Comparison of ENCODE assay signal across 20 mouse cellular contexts in genomic region chr9:96163443-96163842, GRCm38 (mm10).
"Had no signal": no experiment of that assay in that cellular context is flagged by ENCODE, and none has a peak within 500 bp of the region (broad histone marks: within the 10 kb centered on the region; RNA-seq: fewer than 3 reads in every experiment).

No protein-coding gene starts in this region.

- ATAC-seq: lung, postnatal 0 days; midbrain, embryonic 16.5 days had no signal

- H3K4me1 ChIP-seq: lung, embryonic 15.5 days; midbrain, embryonic 12.5 days; neural tube, embryonic 13.5 days; neural tube, embryonic 15.5 days had no signal

- H3K9me3 ChIP-seq: lung, embryonic 15.5 days; midbrain, embryonic 10.5 days; midbrain, embryonic 12.5 days; neural tube, embryonic 13.5 days; neural tube, embryonic 15.5 days had no signal

- H3K4me3 ChIP-seq: lung, embryonic 15.5 days; midbrain, embryonic 10.5 days; midbrain, embryonic 12.5 days; myocyte; neural tube, embryonic 13.5 days; neural tube, embryonic 15.5 days had no signal

- H3K36me3 ChIP-seq: lung, embryonic 15.5 days; midbrain, embryonic 10.5 days; midbrain, embryonic 12.5 days; neural tube, embryonic 13.5 days; neural tube, embryonic 15.5 days had no signal

- DNase-seq: lung, adult 2 months; lung, postnatal 14 days; lung, postnatal 4 days; midbrain, embryonic 14.5 days; retina, postnatal 1 day; right cerebral cortex, adult 18-20 months; right cerebral cortex, postnatal 25 days; right cerebral cortex, postnatal 4 days; spleen, adult 18-20 months; thymus, adult 18-20 months; thymus, postnatal 14 days; thymus, postnatal 36 days had no signal

- H3K9ac ChIP-seq: lung, embryonic 15.5 days; midbrain, embryonic 12.5 days; neural tube, embryonic 13.5 days; neural tube, embryonic 15.5 days had no signal

- H3K27me3 ChIP-seq: lung, embryonic 15.5 days; midbrain, embryonic 12.5 days; neural tube, embryonic 13.5 days; neural tube, embryonic 15.5 days had no signal

- H3K4me2 ChIP-seq: lung, embryonic 15.5 days; midbrain, embryonic 12.5 days; neural tube, embryonic 13.5 days; neural tube, embryonic 15.5 days had no signal

- H3K27ac ChIP-seq: lung, embryonic 15.5 days; midbrain, embryonic 10.5 days; midbrain, embryonic 12.5 days; neural tube, embryonic 13.5 days; neural tube, embryonic 15.5 days had no signal
